Mouse (Mus musculus): ENCODE measurements around the gene Selenot.
A peak's percentile ranks its signal among the peaks of the same experiment; 100 is the strongest.

Gene Selenot

DNA sequence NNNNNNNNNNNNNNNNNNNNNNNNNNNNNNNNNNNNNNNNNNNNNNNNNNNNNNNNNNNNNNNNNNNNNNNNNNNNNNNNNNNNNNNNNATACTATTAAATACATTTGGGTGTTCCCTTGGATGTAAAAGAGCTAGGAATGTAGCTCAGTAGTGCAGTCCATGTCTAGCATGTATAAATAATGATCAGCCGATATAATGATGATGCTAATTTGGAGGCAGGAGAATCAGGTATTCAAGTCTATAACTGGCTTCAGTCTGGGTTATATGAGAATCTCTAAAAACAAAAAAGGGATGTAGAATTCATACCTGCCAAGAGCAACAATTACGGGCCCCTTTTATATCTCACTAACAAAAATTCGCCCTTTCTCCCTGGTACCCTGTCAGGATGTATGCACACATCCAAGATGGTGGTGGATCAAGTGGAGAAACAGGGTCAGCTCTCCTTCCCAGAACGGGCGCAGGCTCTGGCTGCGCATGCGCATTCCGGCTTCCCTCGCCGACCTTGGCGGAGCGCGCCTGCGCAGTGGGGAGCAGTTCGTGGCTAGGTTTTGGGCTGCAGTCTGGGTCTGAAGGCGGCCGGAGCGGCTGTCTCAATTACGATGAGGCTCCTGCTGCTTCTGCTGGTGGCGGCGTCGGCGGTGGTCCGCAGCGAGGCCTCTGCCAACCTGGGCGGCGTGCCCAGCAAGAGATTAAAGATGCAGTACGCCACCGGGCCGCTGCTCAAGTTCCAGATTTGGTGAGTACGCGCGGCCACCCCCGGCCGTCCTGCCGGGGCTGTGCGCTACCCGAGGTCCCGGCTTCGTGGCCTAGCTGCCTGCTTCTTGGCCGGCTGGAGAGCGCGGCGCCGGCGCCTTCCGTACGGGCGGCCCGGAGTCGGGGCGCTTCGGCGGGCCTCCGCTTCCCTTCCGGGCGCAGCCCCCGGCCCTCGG, at the start of gene Selenot:
TSS of gene Selenot (plus strand) at position 500 of the 930 bp plus-strand sequence.
- TF ChIP-seq GATA4 (IDR thresholded peaks at IDR 0.05; ENCODE audit: insufficient replicate concordance, low read length), result no peak

DNA sequence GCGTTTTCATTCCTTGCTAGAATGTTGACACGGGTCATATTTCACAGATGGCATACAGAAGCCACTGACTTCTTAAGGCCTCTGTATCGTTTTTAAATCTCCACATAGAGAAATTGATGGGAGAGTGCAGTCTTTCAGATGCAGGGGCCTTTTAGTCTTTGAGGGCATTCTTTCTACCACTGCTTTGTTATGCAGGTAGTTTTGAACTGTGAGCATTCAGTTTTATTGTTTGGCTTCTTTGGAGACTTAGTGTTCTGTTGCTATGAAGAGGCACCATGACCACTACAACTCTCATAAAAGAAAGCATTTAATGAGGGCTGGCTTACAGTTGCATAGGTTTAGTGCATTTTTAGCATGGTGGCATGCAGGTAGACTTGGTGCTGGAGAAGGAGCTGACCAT, 39.9 kb upstream of the Selenot start:
- no peak for TF ChIP-seq GATA4 (IDR thresholded peaks at IDR 0.05; ENCODE audit: insufficient replicate concordance, low read length)

DNA sequence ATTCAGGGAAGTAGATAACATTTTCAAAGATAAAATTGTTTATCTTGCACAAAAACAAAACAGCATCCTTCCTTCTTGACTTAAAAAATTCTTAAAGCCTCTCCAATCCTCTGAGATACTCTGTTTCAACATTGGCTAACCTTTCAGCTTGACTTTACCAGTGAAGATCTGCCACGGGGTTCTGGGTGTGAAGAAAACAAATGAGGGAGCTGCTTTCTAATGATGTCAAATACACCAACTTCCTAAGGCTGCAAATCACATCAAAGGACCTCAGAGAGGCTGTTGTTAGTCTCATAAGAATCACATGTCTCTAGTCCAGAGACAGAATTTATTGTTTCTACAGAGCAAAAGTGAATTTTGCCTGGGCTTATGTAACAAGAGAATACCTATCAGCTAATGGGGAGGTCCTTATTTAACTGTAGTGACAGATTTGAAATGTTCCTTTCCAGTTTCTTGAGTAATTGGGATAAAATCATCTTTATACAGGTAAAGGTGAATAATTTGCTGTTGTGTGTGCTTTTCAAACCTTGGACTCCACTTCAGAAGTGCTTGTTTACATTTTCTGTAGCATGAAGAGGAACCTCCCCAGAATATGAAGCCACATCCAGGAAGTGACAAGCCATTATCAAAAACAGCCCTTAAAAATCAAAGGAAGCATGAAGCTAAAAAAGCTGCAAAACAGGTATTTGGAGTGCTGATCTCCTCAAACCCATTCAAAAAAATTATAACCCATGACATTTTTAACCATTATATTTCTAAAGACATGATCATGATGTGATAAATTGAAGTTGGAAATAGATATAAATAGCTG, 24.2 kb upstream of the Selenot start:
- TF ChIP-seq GATA4 (IDR thresholded peaks at IDR 0.05; ENCODE audit: insufficient replicate concordance, low read length), result no peak

DNA sequence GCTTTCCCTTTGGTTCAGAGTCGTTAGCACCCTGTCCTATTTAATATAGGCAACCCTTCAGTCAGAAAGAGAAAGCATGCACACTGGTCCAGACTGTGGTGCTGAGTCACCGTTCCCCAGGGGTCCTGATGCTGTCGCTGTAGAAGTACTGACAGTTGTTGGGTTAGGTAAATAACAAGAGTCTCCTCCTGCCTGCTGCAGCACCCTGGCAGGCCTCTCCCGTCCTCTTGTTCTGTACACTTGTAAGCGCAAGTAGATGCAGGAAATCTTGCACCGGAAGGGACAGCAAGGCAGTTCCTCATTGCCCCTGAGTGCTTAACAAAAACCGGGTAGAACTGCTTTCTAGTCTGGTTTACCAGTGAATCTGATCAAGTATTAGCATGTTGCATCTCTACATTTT, 19.8 kb upstream of the Selenot start:
- TF ChIP-seq GATA4 (IDR thresholded peaks at IDR 0.05; ENCODE audit: insufficient replicate concordance, low read length), result no peak

DNA sequence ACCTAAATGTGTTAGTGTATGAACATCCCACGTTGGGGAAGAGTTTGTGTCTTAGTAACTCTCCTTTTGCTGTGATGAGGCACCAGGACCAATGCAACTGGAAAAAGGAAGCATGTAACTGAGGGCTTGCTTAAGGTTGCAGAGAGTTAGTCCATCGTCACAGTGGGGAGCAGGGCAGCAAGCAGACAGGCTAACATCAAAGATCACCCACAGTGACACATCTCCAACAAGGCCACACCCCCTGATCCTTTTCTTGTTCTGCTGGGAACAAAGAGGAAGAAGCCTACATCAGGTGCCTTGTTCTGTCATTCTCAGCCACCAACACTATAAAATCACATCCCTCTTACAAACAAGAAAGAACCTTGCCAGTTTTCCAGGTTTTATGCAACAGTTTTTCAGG, 16.5 kb upstream of the Selenot start:
- TF ChIP-seq GATA4 (IDR thresholded peaks at IDR 0.05; ENCODE audit: insufficient replicate concordance, low read length), result no peak

DNA sequence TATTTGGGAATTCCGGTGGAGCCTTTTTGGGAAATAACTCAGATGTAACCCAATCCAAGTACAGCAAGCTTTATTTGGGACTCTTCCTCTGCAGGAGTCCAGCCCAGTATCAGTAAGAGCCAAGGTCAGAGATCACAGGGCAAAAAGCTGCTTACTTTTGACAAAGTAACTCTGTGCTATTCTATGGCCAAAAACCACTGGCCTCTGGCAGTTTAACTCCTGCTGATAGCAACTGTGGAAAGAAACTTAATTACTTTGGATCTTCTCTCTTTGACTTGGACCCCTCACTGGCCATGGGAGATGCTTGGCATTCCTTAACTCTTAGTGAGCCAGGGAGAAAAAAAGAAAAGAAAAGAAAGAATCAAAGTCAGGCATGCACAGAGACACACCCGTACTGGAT, 15.0 kb upstream of the Selenot start:
- peak; percentile 46; the same call in 1 of the 2 replicates for TF ChIP-seq GATA4 (IDR thresholded peaks at IDR 0.05; ENCODE audit: insufficient replicate concordance, low read length)

DNA sequence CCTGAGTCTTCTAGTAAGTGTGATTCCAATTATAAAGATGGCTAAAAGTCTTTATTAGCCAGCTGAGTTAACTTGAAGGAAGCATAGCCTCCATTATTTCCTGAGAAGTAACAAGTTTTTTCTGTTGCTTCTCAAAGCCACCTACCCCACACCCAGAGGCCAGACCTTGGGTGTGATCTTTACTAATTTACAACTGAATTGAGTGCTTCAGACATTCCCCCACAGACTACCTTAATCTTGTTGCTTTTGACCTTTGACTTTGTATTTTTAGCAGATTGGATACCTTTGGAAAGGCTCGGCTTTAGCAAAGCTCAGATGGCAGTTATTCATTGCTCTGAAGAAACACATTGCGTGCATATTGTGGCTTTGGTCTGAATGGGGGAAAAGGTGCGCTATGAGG, 5.6 kb upstream of the Selenot start:
- TF ChIP-seq GATA4 (IDR thresholded peaks at IDR 0.05; ENCODE audit: insufficient replicate concordance, low read length), result no peak

DNA sequence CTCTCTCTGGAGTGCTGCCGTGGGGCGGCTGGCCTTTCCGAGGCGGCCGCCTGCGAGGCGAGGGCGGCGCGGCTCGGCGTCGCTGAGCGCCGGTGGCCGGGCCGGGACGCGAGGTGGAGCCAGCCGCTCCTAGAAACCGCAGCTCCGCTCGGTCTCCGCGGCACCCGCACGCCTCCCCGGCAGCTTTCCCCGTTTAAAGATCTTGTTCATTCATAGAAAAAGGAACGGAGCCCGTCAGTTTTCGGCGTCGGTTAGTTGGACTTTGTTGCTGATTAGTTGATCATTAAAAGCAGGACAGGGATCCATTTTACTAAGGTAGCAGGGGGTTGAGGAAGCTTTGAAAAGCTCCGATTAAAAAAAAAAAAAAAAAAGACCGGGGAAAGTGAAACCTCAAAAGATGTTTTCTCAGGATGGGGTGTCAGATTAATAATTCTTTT, 649 bp downstream of the Selenot start:
- TF ChIP-seq GATA4 (IDR thresholded peaks at IDR 0.05; ENCODE audit: insufficient replicate concordance, low read length), result no peak

DNA sequence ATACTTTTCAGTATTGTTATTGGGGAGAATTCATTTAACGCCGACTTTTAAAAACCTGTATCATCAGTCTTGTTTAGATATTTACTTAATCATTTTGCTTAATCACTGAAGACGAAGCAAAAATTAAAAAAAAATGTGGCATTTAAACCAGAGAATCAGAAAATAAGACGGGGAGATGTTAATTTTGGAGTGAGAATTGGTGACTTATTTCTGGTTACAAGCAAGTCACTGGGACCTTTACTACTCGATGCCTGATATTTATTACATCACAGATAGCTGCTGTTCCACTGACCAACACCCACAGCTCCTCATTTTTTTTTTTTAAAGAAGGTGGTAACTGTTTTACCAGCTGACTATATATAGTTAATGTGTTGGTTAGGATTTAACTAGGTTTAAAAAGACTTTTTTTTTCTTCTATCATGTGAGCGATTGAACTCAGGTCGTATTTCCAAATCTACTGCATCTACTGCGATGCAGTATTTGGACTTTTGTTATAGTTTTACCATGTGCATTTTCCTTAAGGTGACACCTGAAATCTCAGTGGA, 1.1 kb downstream of the Selenot start:
- no peak for TF ChIP-seq GATA4 (IDR thresholded peaks at IDR 0.05; ENCODE audit: insufficient replicate concordance, low read length)

DNA sequence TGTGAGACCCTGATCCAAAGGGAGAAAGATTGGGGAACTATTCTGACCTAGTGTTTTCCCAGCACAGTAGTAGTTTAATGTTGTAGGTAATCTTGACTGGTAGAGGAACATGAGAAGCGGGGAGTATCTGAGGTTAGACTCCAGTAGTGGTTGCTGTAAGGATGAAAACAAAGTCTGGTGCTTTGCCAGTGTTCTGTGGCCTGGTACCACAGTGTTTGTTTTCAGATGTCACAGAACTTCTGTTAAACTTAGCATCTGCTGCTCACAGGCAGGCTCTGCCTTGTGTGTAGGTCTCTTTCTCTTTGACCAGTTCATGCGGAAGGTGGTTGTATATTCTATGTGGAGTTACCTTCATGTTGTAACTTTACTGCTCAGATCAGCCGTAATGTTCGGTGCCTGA, 5.1 kb downstream of the Selenot start:
- no peak for TF ChIP-seq GATA4 (IDR thresholded peaks at IDR 0.05; ENCODE audit: insufficient replicate concordance, low read length)

DNA sequence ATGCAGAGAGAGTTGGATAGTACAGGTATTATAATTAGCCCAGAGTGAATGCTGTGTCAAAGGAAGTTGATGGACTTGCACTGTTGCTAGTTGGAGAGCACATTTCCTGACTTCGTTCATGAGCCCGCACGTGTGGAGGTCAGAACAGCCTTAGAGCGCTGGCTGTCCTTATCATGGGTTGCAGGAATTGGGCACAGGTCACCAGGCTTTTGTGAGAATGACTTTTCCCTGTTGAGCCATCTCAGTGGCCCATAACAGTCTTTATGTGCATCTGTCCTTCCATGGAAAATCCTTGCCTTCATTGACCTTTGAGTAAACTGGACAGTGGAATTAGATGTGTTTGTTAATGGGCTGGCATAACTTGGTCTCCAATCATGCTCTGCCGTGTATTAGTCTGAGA, 5.9 kb downstream of the Selenot start:
- no peak for TF ChIP-seq GATA4 (IDR thresholded peaks at IDR 0.05; ENCODE audit: insufficient replicate concordance, low read length)

DNA sequence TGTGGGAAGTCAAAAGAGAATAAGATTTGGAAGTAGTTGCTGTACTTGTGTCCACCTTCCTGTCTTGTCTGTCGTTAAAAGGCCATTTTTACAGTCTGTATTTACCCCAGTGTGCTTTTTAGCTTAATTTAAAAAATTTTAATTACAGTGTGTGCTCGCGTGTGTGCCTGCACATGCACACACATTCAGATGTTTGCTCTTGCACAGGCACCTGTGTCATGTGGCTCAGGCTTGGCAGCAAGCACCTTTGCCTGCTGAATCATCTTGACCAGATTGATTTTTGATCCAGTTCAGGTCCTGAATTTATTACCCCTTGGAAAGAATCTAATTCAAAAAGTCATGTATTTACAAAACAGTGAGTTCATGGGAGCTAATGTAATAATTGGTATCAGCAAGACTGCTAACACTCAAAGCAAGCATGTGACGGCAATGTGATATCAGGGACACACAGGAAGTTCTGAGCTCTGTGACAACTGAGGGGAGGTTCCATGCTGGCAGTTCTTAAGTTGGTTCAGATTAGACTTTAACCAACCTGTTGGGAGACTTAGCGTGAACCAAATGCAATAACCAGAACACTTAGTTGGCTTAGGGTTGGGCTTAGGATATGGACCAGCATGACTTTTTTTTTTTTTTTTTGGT, 6.5 kb downstream of the Selenot start:
- peak; percentile 28; the same call in 1 of the 2 replicates for TF ChIP-seq GATA4 (IDR thresholded peaks at IDR 0.05; ENCODE audit: insufficient replicate concordance, low read length)

DNA sequence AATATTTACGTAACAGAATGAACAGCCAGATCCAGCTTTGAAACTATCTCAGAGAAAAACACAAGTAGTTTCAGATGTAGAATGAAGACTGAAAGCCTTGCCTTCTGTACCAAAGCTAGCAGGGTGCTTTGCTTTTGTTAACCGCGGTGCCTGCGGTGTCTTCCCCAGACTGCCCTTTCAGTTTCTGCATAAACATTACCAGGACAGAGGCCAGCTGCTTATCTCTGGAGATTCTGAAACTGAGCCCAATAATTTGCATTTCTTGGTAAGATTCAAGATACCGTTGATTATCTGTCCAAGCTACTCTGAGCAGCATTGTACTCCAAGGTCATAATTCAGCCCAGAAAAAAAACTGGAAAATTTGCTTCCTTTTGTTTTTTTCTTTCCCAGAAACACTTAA, 17.2 kb downstream of the Selenot start:
- 0 out of 2 replicates have a peak, but pooled peaks have one; percentile 10 for TF ChIP-seq GATA4 (IDR thresholded peaks at IDR 0.05; ENCODE audit: insufficient replicate concordance, low read length)

DNA sequence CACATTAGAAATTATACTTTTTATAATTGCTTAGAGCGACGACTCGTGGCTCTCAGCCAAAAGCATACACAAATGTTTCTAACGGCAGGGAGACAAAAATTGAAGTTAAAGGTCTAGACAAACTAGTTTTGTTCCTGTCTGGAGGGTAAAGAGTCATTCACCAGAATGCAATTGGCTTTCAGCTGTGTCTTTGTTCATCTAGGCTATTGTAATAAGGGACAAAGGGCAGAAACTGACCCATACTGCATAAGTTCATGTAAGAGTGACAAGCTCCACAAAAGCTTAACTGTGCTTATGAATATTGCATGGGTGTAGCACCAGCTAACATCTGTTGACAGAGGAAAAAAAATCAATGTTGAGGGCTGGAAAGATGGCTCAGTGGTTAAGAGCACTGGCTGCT, 32.1 kb downstream of the Selenot start:
- TF ChIP-seq GATA4 (IDR thresholded peaks at IDR 0.05; ENCODE audit: insufficient replicate concordance, low read length), result no peak

DNA sequence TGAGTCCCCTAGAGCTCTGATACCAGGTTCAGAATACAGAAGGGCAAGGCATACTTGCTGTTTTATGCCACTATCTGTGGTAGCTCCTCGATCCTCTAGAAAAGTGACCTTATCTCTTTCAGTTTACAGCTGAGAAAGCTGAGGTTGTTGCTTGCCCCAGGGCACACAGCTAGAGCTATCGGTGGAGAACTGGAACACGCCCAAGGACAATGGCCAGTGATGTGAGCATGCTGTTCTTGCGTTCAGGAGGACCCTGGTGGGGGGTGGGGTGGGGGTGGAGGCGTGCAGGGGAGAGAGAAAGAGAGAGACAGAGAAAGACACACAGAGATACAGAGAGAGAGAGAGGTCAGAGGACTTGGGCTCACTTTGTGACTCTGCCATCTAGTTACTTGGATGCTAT, 33.5 kb downstream of the Selenot start:
- no peak for TF ChIP-seq GATA4 (IDR thresholded peaks at IDR 0.05; ENCODE audit: insufficient replicate concordance, low read length)

All from liver, adult (tissue).